Mouse (Mus musculus) hindbrain, embryonic 10.5 days (tissue): ENCODE data around the gene P2rx3. TPM values are rescaled to one million over a fixed set of nuclear protein-coding genes. Genes with fewer than 3 reads are reported as not detected.

ENCODE experiments used
- DNase-seq: peaks from one replicate; pipeline ENCODE4 v3.0.0-alpha.2; 2017; ENCODE audit warnings: low spot score
- H3K27ac ChIP-seq: fragments of 300-500 bp; sonication (generic); 2 replicates; pipeline ENCODE4 v1.5.1; 2016; ENCODE audit warnings: mild to moderate bottlenecking, moderate library complexity
- H3K27me3 ChIP-seq: fragments of 300-500 bp; sonication (generic); 2 replicates; pipeline ENCODE4 v1.6.1; 2016; ENCODE audit warnings: mild to moderate bottlenecking; ENCODE audit not compliant: poor library complexity, insufficient read depth, severe bottlenecking
- H3K36me3 ChIP-seq: fragments of 300-500 bp; sonication (generic); 2 replicates; pipeline ENCODE4 v1.6.1; 2016; ENCODE audit warnings: mild to moderate bottlenecking, moderate library complexity
- H3K4me1 ChIP-seq: fragments of 300-500 bp; sonication (generic); replicated peaks from 2 replicates; pipeline ENCODE4 v1.6.1; 2016; ENCODE audit warnings: mild to moderate bottlenecking
- H3K4me3 ChIP-seq: fragments of 300-500 bp; sonication (generic); 2 replicates; pipeline ENCODE4 v1.5.1; 2016; ENCODE audit warnings: mild to moderate bottlenecking, moderate library complexity
- H3K9me3 ChIP-seq: fragments of 300-500 bp; sonication (generic); 2 replicates; pipeline ENCODE4 v1.6.1; 2016; ENCODE audit warnings: mild to moderate bottlenecking, moderate library complexity
- WGBS: fragments of 180-500 bp; shearing (Covaris S2); methylation state at CpG from one replicate; pipeline ENCODE4 v1.1.7; 2016; 5-methylcytosine and 5-hydroxymethylcytosine counted together
- polyA plus RNA-seq: library from polyadenylated mRNA; unstranded; fragments of >200 nt; fragmentation: Nextera tagmentation; extraction: Ambion mirVana; gene quantifications from 2 replicates; pipeline ENCODE4 v1.2.1, GENCODE M21; 2016

The P2rx3 gene
- polyA plus RNA-seq, 1 experiment from 2014 or later: 18.0 TPM

- H3K36me3 ChIP-seq: peaks cover 76% of the 10 kb centered on the region
- no peak overlapping the region for H3K27ac ChIP-seq
- no peaks in the 10 kb centered on the region for H3K9me3 ChIP-seq
- peaks cover 45% of the 10 kb centered on the region for H3K4me1 ChIP-seq
- no peak for DNase-seq
- no peaks in the 10 kb centered on the region for H3K27me3 ChIP-seq
- WGBS: 88% methylated on average over 5 of the region's 5 CpGs
- no peak overlapping the region for H3K4me3 ChIP-seq
These were observed 16.0 kb upstream of the P2rx3 start for GRCm38 (mm10) chr2:85053192-85053816.

- Histone ChIP-seq H3K27me3 (no peaks in the 10 kb centered on the region), H3K9me3 (no peaks in the 10 kb centered on the region), H3K36me3 (peaks cover 66% of the 10 kb centered on the region), H3K4me3 (peak overlapping the region; percentile 84), H3K4me1 (peaks cover 56% of the 10 kb centered on the region), H3K27ac (peak overlapping the region; percentile 93)
- 53% methylated on average over 9 of the region's 9 CpGs for WGBS
- no peak for DNase-seq
These were observed 13.5 kb upstream of the P2rx3 start for GRCm38 (mm10) chr2:85050746-85051145.

GRCm38 (mm10) chr2:85050001-85050634 is 12.9 kb upstream of the P2rx3 start:
- peaks cover 66% of the 10 kb centered on the region for H3K36me3 ChIP-seq
- no peaks in the 10 kb centered on the region for H3K9me3 ChIP-seq
- peak overlapping the region; percentile 84 for H3K4me3 ChIP-seq
- 8% methylated on average over 10 of the region's 10 CpGs for WGBS
- H3K4me1 ChIP-seq: peaks cover 56% of the 10 kb centered on the region
- DNase-seq: peak; percentile 66
- no peaks in the 10 kb centered on the region for H3K27me3 ChIP-seq
- peak overlapping the region; percentile 93 for H3K27ac ChIP-seq

GRCm38 (mm10) chr2:85049277-85049676 is 12.0 kb upstream of the P2rx3 start:
- no peaks in the 10 kb centered on the region for H3K27me3 ChIP-seq
- peak overlapping the region; percentile 84 for H3K4me3 ChIP-seq
- no peaks in the 10 kb centered on the region for H3K9me3 ChIP-seq
- H3K27ac ChIP-seq: peak overlapping the region; percentile 93
- DNase-seq: peak; percentile 20
- 69% methylated on average over 4 of the region's 4 CpGs for WGBS
- peaks cover 56% of the 10 kb centered on the region for H3K4me1 ChIP-seq
- H3K36me3 ChIP-seq: peaks cover 66% of the 10 kb centered on the region

- peak; percentile 70 for DNase-seq
- H3K4me3 ChIP-seq: peak overlapping the region; percentile 84
- peaks cover 66% of the 10 kb centered on the region for H3K36me3 ChIP-seq
- whole genome bisulfite sequencing: under 1% methylated on average over 27 of the region's 44 CpGs
- no peaks in the 10 kb centered on the region for H3K9me3 ChIP-seq
- no peaks in the 10 kb centered on the region for H3K27me3 ChIP-seq
- H3K27ac ChIP-seq: peak overlapping the region; percentile 93
- peaks cover 54% of the 10 kb centered on the region for H3K4me1 ChIP-seq
These were observed 11.0 kb upstream of the P2rx3 start for GRCm38 (mm10) chr2:85048168-85048751.

GRCm38 (mm10) chr2:85047596-85048167 is 10.4 kb upstream of the P2rx3 start, which contains the start of gene Tnks1bp1:
Gene Tnks1bp1, plus strand, starts transcription at chr2:85048022.
- Histone ChIP-seq H3K27me3 (no peaks in the 10 kb centered on the region), H3K4me1 (peaks cover 52% of the 10 kb centered on the region), H3K4me3 (peak within 1 kb of the TSS; percentile 84), H3K27ac (peak within 1 kb of the TSS; percentile 93), H3K9me3 (no peaks in the 10 kb centered on the region), H3K36me3 (peaks cover 66% of the 10 kb centered on the region)
- under 1% methylated on average over 42 of the region's 42 CpGs for WGBS
- peak; percentile 94 for DNase-seq

- DNase-seq: no peak
- Histone ChIP-seq H3K4me3 (peak overlapping the region; percentile 84), H3K36me3 (peaks cover 66% of the 10 kb centered on the region), H3K4me1 (peaks cover 50% of the 10 kb centered on the region), H3K27me3 (no peaks in the 10 kb centered on the region), H3K27ac (peak overlapping the region; percentile 93), H3K9me3 (no peaks in the 10 kb centered on the region)
- 66% methylated on average over 10 of the region's 10 CpGs for WGBS
These were observed 9.8 kb upstream of the P2rx3 start for GRCm38 (mm10) chr2:85047081-85047480.

GRCm38 (mm10) chr2:85046222-85046621 is 9.0 kb upstream of the P2rx3 start:
- Histone ChIP-seq H3K9me3 (no peaks in the 10 kb centered on the region), H3K4me1 (peaks cover 45% of the 10 kb centered on the region), H3K27me3 (no peaks in the 10 kb centered on the region), H3K27ac (no peak overlapping the region), H3K36me3 (peaks cover 66% of the 10 kb centered on the region), H3K4me3 (no peak overlapping the region)
- DNase-seq: no peak
- 78% methylated on average over 8 of the region's 8 CpGs for WGBS

GRCm38 (mm10) chr2:85043623-85044022 is 6.4 kb upstream of the P2rx3 start:
- WGBS: 95% methylated on average over 7 of the region's 7 CpGs

GRCm38 (mm10) chr2:85038336-85038735 is 1.1 kb upstream of the P2rx3 start:
- no peaks in the 10 kb centered on the region for H3K9me3 ChIP-seq
- peaks cover 42% of the 10 kb centered on the region for H3K36me3 ChIP-seq
- no peaks in the 10 kb centered on the region for H3K27me3 ChIP-seq
- peak overlapping the region; percentile 98 for H3K27ac ChIP-seq
- DNase-seq: no peak
- peak overlapping the region; percentile 84 for H3K4me3 ChIP-seq
- WGBS: 86% methylated on average over 13 of the region's 13 CpGs
- H3K4me1 ChIP-seq: peaks cover 27% of the 10 kb centered on the region

More at GRCm38 (mm10) chr2:85043623-85044022, 6.4 kb upstream of the P2rx3 start:
- peaks cover 21% of the 10 kb centered on the region for H3K4me1 ChIP-seq
- H3K9me3 ChIP-seq: no peaks in the 10 kb centered on the region
- DNase-seq: no peak
- peaks cover 82% of the 10 kb centered on the region for H3K36me3 ChIP-seq
- H3K4me3 ChIP-seq: no peak overlapping the region
- no peaks in the 10 kb centered on the region for H3K27me3 ChIP-seq
- no peak overlapping the region for H3K27ac ChIP-seq

GRCm38 (mm10) chr2:85036507-85037046 is 685 bp downstream of the P2rx3 start:
- H3K27ac ChIP-seq: peak overlapping the region; percentile 98
- WGBS: 9% methylated on average over 11 of the region's 11 CpGs
- H3K27me3 ChIP-seq: no peaks in the 10 kb centered on the region
- H3K36me3 ChIP-seq: peaks cover 24% of the 10 kb centered on the region
- H3K4me3 ChIP-seq: peak overlapping the region; percentile 84
- H3K4me1 ChIP-seq: peaks cover 27% of the 10 kb centered on the region
- H3K9me3 ChIP-seq: no peaks in the 10 kb centered on the region
- no peak for DNase-seq

- no peaks in the 10 kb centered on the region for H3K27me3 ChIP-seq
- H3K4me3 ChIP-seq: 0 out of 2 replicates have a peak overlapping the region, but pooled peaks have one; percentile 16
- DNase-seq: no peak
- H3K4me1 ChIP-seq: peaks cover 27% of the 10 kb centered on the region
- no peaks in the 10 kb centered on the region for H3K9me3 ChIP-seq
- H3K36me3 ChIP-seq: peaks cover under 1% of the 10 kb centered on the region
- WGBS: 84% methylated on average over 7 of the region's 7 CpGs
- no peak overlapping the region; the same call in 1 of the 2 replicates for H3K27ac ChIP-seq
These were observed 3.1 kb downstream of the P2rx3 start for GRCm38 (mm10) chr2:85034169-85034568.
